In genomic region chr5:73864138-73864761, GRCm38 (mm10) we compare ENCODE assay signal across 10 mouse cellular contexts.
DNase-seq lines count a peak whose midpoint lies in the region; ATAC-seq and TF ChIP-seq lines count a peak whose summit lies in the region.
"Had no signal": no experiment of that assay in that cellular context is flagged by ENCODE, and none has a peak within 500 bp of the region (broad histone marks: within the 10 kb centered on the region; RNA-seq: fewer than 3 reads in every experiment).

No protein-coding gene starts in this region.

- H3K36me3 ChIP-seq in forebrain, embryonic 10.5 days (replicated peaks) = no peaks in the 10 kb centered on the region
- no peaks in the 10 kb centered on the region for H3K36me3 ChIP-seq in forebrain, embryonic 12.5 days (replicated peaks)
- no peaks in the 10 kb centered on the region for H3K36me3 ChIP-seq in liver, postnatal 0 days (replicated peaks; ENCODE audit: insufficient read depth, low read length)
- H3K36me3 ChIP-seq: G1E; stomach, embryonic 15.5 days had no signal

- WGBS in forebrain, embryonic 10.5 days = 74% methylated on average over 9 of the region's 9 CpGs
- 80% methylated on average over 9 of the region's 9 CpGs for WGBS in forebrain, embryonic 12.5 days
- 49% methylated on average over 9 of the region's 9 CpGs for WGBS in liver, postnatal 0 days (ENCODE audit: insufficient replicate concordance)

- no peak overlapping the region for H3K27ac ChIP-seq in forebrain, embryonic 10.5 days
- no peak overlapping the region for H3K27ac ChIP-seq in forebrain, embryonic 12.5 days
- H3K27ac ChIP-seq in liver, postnatal 0 days (ENCODE audit: low read depth) = no peak overlapping the region
- H3K27ac ChIP-seq: stomach, embryonic 15.5 days had no signal

- H3K4me3 ChIP-seq in forebrain, embryonic 10.5 days = no peak overlapping the region
- no peak overlapping the region for H3K4me3 ChIP-seq in forebrain, embryonic 12.5 days (replicated peaks)
- no peak overlapping the region for H3K4me3 ChIP-seq in liver, postnatal 0 days (ENCODE audit: low read depth, low read length)
- H3K4me3 ChIP-seq: stomach, embryonic 15.5 days had no signal

- H3K9me3 ChIP-seq in forebrain, embryonic 10.5 days = no peaks in the 10 kb centered on the region
- no peaks in the 10 kb centered on the region for H3K9me3 ChIP-seq in forebrain, embryonic 12.5 days
- no peaks in the 10 kb centered on the region; the same call in 1 of the 2 replicates for H3K9me3 ChIP-seq in liver, postnatal 0 days (ENCODE audit: low read length)
- H3K9me3 ChIP-seq: G1E; stomach, embryonic 15.5 days had no signal

- TF ChIP-seq EP300 in liver, postnatal 0 days (IDR thresholded peaks at IDR 0.05; ENCODE audit: low read depth) = no peak

- intact Hi-C loops in heart, postnatal 10 days (cut with DNase I) = loop anchor here (5.0 kb wide), 1 partner anchor 128 kb away; no protein-coding TSS in a partner anchor

- peak; percentile 56 for DNase-seq in forebrain, embryonic 10.5 days (ENCODE audit: extremely low spot score, low spot score)
- DNase-seq in ovary, postnatal 14 days (ENCODE audit: low spot score) = peak; percentile 42
- no peak for DNase-seq in ovary, postnatal 10 days (ENCODE audit: low spot score)
- peak; percentile 81 to 82 for DNase-seq in cerebellum, postnatal 10 days
- DNase-seq in heart, postnatal 10 days = peak; percentile 50 to 69
- DNase-seq in liver, postnatal 0 days = peak; percentile 57
- DNase-seq in telencephalon, adult 2 months (ENCODE audit: low read depth, low spot score) = peak; percentile 17

- H3K4me1 ChIP-seq in forebrain, embryonic 10.5 days = no peaks in the 10 kb centered on the region
- no peaks in the 10 kb centered on the region for H3K4me1 ChIP-seq in forebrain, embryonic 12.5 days
- H3K4me1 ChIP-seq in liver, postnatal 0 days (ENCODE audit: insufficient read depth) = no peaks in the 10 kb centered on the region

- H3K27me3 ChIP-seq in forebrain, embryonic 10.5 days (ENCODE audit: poor library complexity, severe bottlenecking) = no peaks in the 10 kb centered on the region
- H3K27me3 ChIP-seq in forebrain, embryonic 12.5 days = no peaks in the 10 kb centered on the region
- H3K27me3 ChIP-seq in liver, postnatal 0 days (ENCODE audit: insufficient read depth, low read length) = no peaks in the 10 kb centered on the region
- H3K27me3 ChIP-seq: stomach, embryonic 15.5 days had no signal

- ATAC-seq in forebrain, embryonic 12.5 days (ENCODE audit: low FRiP score) = no peak
- no peak for ATAC-seq in liver, postnatal 0 days

- peak; percentile 65 for TF ChIP-seq CTCF in liver, postnatal 0 days (IDR thresholded peaks at IDR 0.05; ENCODE audit: low read depth)

- no peak overlapping the region for H3K9ac ChIP-seq in forebrain, embryonic 12.5 days
- no peak overlapping the region for H3K9ac ChIP-seq in liver, postnatal 0 days (replicated peaks)
- H3K9ac ChIP-seq: stomach, embryonic 15.5 days had no signal

- no peak overlapping the region for H3K4me2 ChIP-seq in forebrain, embryonic 12.5 days
- no peak overlapping the region for H3K4me2 ChIP-seq in liver, postnatal 0 days (ENCODE audit: low read depth, low read length)
- H3K4me2 ChIP-seq: stomach, embryonic 15.5 days had no signal
